Mouse (Mus musculus): ENCODE data around the gene Nkain4.

The Nkain4 gene

DNA sequence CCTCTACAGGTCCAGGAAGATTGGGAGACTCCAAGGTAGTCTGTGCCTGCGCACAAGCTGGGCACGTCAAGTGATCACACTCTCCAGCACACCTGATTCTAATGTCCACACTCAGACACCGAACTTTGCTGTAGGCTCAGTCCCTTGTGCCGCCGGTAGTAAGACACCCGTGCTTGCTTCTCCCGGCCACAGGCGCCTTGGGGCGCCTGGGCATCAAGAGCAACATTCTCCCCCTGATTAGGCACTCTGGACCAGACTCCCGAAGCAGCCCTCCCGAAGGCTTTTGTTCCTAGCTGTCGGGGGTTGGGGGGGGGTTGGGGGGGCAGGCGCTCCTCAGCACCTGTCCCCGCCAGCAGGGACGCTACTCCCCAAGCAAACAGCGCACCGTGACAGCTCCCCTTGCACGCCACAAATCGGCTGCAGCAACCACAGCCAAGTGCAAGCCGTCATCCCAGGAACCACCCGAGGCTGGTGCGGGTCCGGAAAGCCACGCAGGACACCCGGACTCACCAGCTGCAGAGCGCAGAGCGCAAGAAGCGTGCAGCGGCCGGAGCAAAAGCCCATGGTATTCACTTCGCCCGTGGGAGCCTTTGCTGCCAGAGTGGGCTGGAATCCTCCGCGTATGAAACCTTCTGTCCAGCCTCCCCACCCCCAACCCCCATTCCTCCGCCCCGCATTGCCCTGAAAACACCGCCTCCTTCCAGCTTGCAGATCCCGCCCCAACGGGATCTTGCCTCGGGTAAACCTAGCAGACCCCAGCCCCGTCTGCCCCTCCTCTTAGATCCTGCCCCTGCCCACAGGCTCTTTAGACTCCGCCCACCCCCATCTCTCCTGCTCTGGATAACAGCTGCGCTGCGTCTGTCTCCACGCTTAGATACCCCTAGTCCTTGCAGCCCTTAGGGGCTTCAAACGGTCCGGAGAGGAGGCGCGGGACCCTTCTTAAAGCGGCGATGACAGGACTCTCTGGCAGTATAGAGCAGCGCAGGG, at the start of gene Nkain4:
Gene Nkain4, minus strand, starts transcription at position 639 of the 987 bp plus-strand sequence.
- peak; percentile 96 for DNase-seq

DNA sequence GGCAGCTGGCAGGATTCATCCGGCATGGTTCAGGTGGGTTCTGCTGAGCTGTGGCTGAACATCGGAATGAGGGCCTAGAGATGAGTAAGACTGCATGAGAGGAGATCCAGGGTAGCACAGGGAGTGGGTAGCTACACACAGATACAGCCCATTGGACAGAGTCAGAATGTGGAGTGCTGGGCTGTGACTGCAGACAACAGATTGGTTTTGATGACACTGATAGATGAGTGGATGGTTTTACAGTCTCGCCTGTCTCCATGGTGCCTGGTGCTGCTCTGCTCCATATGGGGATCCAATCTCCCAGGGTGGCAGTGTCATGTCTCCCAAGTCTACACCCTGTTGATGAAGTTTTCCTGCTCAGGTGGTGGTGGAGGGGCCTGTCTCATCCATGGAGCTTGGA, 42.4 kb upstream of the Nkain4 start:
- no peak for DNase-seq

DNA sequence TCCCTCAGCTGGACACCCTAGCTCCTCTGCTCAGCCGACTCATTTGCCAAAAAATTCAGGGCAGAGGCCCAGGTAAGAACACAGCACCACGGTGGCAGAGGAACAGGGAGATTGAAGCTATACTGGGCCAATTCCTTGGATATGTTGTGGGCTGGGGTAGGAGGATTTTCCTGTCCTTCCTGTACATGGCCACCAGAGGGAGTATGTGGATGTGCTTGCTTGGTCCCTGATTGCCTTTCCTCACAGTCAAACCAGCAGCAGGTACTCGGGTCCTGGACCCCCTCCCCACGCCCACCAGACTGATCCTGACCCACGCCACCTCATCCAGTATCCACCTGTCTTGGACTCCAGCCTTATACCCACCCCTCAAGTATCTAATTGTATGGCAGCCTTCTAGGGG, 41.9 kb upstream of the Nkain4 start:
- peak; percentile 76 for DNase-seq

DNA sequence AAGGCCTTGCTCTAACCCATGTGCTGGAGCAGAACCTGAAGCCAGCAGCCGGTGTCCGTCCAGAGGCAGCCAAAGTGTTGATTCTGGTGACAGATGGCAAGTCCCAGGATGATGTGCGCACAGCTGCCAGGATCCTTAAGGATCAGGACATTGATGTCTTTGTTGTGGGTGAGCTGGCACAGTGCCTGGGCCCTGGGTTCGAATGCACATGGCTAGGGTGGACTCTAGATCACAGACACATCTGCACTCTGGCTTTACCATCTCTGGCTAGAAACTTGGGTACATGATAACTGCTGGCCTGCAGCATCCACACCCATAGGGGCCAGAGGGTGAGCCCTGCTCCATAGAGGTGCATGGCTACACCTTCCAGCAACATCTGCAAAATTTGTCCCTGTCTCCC, 41.0 kb upstream of the Nkain4 start:
- no peak for DNase-seq

DNA sequence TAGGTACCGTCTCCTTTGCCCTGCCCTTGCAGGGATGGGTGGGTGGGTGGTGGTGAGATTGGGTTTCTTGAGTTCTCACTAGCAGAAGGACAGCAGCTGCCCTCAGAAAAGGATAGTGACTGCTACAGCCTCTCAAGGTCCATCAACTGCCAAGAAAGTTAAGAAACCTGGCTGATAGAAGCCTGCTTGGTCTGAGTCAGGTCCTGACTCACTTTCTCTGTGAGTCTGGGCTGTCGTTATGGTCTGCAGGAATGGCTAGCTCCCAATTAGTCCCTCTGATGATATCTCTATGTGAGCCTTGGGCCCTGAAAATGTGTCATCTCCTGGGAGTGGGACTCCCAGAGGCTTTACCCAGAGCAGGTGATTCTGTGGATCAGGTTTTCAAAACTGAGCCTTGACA, 39.9 kb upstream of the Nkain4 start:
- DNase-seq = no peak

DNA sequence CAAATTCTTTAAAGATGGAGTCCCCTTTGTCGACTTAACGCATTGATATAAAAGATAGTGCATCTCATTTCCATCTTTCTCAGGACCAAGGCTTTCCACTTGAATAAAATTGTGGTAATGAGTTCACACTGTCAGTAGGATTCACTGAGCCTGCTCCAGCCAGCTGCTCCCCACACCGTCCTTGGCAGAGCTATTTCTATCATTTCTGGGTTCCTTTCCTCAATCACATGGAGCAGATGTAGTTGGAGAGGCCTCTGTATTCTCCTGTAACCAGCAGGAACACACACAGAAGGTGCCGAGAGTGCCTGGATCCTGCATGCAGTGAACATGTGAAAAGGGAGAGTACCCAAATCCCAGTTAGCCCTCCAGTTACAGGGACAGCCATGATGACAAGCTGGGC, 35.8 kb upstream of the Nkain4 start:
- no peak for DNase-seq

DNA sequence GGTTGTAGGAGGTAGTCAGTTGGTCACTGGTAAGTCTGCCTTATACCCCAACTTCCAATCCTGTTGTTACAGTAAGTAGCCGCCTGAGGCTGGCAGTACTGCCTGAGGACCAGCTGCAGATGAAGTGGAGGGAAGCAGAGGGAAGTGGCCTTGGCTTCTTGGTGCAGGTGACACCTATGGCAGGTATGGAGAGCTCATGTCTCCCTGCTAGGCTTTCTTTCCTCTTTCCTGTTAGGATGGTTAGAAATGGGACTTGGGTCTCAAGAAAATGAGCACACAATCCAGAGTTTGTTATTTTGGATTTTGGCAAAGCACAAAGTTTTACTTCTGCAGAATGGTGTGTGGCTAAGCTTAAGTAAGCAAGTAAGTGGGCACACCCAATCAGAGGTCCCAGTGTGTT, 34.4 kb upstream of the Nkain4 start:
- no peak for DNase-seq

DNA sequence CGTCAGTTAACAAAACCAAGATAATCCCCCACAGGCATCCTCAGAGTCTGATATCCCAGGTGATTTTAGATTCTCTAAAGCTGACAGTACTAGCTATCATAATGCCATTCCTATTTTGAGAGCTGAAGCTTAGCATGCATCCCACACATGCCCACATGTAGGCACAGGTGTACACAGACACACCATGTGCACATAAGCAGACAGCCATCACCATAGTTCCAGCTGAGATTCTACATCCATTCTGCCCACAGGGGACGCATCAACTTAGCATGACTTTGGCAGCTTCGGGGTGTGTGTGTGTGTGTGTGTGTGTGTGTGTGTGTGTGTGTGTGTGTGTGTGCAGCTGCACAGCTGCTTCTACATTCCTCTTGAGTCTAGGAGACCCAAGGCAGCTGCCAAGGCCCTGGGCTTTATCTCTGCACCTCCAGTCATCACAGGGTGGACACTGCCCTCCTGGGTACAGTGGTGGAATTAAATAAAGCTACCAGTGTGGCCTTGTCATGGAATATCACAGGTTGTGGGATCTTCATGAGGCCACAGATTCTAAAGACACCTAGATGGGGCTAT, 33.9 kb upstream of the Nkain4 start:
- DNase-seq = peak; percentile 32

DNA sequence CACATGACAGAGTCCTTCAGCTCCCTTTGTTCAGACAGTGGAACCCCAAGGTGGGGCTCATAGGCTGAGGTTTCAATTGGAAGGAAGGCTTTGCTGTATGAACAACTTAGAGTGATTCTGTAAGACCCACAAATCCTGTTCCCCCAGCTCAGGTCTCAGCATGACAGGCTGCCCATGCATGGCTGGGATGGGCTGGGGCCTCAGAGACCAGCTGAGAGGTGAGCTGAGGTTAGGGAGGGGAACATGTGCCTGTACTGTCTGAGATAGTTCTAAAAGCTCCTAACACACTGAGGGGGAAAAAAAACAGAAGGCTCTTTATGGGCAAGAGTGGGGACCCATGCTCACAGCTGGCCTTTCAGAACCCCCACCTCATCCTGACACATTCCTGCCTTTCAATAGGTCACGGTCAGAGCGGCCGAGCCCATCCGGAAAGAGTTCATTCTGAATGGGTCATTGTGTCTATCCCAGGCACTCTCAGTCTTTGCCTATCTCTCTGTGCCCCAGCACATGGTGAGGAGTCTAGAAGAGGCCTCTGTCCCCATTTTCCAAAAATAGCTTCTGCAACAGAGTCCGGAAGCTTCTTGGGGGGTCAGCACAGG, 33.0 kb upstream of the Nkain4 start:
- DNase-seq = peak; percentile 67

DNA sequence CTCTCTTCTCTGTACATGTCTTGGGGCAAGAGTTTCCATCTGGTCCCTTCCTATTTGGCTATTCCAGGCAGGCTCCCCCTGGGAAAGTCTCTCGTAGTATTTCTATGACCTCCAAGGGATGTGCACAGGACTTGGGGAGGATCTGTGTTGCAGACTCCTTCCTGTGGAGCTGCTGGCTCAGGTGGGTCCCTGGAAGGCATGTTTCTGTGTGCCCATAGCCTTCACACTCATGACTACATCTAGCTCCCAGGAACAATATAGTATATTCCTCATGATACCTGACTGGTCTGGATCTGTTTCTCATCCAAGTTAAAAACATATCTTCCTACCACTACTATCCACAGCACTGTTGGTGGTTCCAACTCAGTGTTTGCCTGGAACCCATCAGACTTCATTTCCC, 32.5 kb upstream of the Nkain4 start:
- no peak for DNase-seq

DNA sequence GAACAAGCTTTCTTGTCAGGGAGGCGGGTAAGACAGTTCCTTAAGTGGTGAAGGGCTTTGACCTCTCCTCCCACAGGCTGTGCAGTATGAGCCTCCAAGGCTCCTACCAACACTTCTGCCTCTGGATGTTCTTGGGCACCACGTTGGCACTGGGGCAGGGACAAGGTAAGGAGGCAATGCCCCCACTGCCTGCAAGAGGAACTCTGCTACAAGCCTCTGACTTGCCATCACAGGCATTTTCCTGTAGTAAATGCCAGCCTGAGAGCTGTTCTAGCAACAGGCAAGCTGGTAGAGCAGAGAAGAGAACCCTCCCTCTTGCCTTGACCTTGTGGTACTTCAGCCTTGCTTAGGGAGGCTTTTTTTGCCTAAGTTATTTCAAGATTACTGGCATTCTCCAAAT, 31.9 kb upstream of the Nkain4 start, which contains the start of gene Col20a1:
Gene Col20a1, plus strand, starts transcription at position 87 of the 400 bp plus-strand sequence.
- DNase-seq = no peak

DNA sequence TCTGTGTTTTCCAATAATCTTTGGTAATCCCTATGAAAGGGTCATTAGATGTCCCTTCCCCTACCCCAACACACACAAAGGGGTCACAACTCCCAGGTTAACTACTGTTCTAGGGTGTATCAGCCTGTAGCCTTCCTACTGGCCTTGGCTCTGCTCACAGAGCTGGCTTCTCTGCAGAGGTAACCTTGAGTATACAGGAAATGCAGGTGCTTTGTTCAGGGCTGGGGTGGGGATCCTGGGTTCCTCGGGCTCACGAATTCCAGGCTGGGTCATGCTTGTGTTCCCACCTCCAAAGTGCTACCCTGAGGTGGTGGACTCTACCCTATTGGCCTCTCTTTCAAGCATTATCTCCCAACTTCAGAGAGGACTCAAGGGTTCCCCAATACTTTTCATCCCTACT, 31.1 kb upstream of the Nkain4 start:
- DNase-seq = no peak

DNA sequence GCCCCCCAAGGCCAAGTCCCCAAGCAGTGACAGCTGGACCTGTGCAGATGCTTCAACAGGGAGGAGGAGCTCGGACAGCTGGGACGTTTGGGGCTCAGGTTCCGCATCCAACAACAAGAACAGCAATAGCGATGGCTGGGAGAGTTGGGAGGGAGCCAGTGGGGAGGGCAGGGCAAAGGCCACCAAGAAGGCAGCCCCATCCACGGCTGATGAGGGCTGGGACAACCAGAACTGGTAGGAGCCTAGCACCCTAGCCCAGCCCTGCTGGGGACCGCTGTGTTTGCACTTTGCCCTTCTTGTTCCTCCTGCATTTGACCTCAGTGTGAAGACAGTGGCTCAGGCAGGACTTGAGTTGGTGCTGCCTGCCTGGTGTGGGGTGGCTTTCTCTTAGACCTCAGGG, 26.6 kb upstream of the Nkain4 start:
- no peak for DNase-seq

DNA sequence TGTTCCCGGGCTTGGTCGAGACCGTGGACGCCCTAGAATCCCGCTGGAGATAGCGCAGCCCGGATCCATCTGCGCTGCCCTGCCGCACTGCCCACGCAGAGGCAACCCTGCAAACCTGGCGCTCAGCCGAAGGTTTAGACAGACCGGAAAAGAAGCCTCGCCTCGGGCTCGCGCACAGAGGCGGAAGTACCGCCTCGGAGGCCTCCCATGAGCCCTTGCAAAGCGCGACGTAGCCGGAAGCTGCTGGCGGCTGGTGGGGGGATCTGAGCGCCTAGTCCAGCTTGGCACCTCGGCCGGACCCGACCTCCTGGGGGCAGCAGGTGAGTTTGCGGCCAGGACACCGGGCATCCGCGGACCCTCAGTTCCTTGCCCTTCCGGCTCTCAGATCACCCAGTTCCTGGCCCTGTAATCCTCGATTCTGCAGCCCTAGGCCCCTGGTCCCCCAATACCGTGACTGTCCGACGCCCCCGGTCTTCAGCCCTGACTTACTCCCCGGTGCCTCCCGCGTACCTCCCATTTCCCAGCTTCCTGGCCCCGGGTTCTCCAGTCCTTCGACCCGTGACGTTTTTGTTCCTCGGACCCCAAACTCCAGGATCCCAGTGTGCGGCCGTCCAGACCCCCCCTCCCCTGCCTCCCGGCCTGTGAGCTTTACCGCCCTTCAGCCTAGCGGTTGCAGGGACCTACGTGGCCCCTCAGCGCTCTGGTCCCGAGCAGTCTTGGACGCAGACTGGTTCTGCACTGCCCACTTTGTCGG, 12.7 kb upstream of the Nkain4 start, which contains the start of gene Arfgap1:
Gene Arfgap1, plus strand, starts transcription at position 216 of the 754 bp plus-strand sequence.
- DNase-seq = peak; percentile 94

DNA sequence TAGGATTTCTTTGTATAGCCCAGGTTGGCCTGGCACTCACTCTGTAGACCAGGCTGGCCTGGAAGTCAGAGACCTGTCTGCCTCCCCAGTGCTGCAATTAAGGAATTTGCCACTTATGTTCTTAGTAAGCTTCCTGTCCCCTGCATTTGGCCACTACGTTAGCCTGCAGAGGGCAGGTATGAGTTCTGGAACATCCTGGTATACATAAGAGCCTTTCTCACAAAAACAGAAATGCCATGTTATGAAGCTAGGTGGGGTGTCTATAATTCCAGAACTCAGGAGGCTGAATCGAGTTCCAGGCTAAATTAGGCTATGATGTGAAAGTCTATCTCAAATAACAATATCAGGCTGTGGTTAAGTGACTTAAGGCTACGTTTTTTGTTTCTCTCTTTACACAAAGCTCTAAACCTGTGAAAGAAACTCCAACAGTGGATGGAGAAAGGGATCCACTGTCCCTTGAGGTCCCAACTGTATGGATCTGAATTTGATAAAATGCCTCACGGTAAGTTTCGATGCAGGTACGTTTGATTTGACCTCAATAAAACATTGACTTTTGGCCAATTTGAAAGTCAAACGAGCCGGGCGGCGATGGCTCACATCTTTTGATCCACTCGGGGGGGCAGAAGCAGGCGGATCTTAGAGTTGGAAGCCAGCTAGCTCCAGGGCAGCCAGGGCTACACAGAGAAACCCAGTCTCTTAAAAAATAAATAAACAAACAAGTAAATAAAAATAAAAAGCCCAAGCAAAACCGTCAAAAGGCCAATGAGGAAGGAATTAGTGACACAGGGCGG, 11.8 kb upstream of the Nkain4 start:
- peak; percentile 26 for DNase-seq

DNA sequence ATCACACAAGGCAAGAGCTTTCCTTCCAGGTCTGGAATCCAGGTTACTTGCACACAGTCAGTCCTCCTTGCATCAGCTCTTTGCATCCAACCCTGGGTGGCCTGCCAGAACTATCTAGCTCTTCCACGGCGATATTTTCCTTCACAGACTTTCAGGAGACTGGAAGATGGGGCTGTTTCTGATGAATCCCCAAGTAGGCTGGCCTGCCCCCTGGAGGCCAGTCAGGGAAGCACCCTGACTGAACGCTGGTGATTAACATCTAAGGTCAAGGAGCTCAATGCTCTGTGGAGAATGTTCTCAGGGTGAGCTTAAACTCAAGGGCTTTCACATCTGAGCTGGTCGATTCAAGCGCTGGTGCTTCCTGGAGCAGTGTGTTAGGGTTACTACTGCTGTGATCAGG, 9.5 kb upstream of the Nkain4 start:
- peak; percentile 85 for DNase-seq

DNA sequence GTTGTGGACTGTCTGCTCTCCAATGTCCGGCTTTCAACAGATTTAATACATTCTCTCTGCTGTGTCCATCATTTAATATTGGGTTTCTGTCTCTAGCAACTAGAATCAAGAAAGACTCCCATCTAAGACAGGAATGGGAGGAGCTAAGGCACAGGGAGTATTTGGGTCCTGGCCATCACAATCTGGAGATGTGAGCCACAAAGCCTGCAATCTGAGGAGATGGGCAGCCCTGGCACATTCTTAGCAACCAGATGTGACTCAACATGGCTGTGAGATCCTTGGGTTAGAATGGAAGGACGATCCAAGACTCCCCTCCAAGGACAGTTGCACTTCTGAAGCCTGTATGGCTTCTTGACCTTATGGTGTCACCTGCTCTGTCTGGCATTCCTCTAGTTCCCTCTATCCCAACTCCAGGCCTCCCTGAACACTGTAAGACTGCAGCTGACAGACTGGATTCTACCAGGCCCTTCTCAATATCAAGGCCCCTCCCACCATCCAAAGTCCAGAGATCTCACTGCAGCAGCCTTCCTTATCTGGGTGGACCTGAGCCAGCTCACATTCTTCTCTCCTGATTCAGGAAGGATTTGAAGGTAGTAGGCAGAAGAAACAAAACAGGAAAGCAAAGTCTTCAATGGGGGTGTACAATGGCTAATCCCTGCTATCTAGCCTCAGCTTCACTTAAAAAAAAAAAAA, 8.3 kb upstream of the Nkain4 start:
- no peak for DNase-seq

DNA sequence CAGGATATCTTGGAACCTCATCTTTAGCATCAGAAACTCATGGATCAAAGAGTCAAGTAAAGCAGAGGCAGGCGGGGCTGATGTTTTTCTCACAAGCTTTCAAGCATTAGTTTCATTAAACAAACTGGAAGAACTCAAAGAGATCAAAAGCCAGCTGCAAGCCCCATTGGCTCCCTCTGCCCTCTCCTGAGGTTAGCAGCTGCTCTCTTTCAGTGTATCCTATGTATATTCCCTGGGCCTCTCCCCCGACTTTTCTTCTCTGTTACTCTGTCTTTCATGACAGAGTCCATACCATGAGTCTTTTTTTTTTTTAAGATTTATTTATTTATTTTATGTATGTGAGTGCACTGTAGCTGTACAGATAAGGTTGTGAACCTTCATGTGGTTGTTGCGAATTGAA, 5.7 kb upstream of the Nkain4 start:
- DNase-seq = no peak

DNA sequence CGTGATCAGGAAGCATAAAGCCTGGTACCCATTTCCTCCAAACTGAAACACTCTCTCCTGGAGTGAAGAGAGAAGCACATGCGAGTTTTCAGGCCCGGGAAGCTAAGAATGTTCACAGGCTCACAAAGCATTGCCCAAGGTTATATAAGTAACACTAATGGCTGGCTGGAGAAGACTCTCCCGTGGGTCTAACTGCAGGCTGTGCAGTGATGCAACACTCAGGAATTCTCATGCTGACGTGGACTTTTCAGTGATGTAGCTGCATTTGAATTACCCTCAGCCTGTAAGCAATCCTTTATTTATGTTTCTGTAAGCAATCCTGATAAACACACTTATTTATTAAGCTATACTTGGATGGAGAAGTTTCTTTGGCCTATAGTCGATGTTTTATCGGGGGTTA, 5.1 kb upstream of the Nkain4 start:
- DNase-seq = no peak

DNA sequence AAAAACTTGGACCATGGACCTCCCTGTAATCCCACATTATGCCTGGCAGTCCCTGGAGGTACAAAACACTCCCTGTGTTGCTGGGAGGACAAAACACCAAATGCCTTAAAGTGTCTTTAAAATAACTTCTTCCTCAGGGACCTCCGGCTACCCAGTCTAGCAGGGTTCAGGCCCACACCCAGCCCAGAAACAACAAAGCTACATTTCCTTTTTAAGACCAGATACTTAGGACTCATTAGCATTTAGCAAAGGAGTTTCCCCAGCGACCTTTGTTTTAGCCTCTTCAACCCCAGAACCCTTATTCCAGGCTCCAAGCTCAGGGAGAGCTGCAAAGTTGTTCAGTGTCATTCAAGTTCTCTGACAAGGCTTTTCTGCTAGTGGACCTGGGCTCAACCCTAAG, 861 bp downstream of the Nkain4 start:
- DNase-seq = no peak

DNA sequence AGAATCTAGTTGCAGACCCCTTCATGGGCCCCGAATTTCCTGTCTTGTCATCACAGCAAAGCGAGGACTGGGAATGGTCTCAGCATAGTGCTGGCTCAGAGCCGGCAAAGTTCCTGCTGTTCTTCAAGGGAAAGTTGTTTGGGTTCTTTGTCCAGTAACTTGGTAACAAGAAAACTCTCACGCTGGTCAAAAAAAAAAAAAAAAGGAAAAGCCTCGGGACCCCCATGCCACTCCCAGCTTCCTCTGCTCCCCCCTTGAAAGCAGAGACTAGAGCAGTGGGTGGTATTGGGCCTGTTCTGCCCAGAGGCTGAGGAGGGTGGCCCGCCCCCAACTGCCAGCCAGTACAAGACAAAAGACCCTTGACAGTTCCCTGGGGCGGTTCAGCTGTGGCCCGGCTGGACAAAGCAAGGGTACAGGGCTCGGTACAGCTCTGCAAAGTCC, 1.7 kb downstream of the Nkain4 start:
- peak; percentile 89 for DNase-seq

DNA sequence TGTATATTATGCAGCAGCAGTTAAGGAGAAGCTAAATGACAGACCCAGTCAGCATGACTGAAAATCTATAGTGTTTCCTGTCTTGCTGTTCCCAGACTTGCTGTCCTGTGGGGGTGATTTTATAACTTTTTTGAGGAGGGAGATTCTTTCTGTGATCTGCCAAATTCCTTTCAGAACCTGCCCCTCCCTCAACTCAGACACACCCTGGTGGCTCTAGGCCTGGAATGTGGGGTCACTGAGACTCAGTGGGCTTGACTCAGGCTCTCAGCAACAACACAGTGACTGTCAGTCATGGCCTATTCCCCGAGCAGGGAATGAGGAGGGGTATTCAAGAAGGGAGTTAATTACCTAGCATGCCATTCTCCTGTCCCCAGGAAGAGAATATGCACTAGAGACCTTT, 4.6 kb downstream of the Nkain4 start:
- no peak for DNase-seq

Data from retina, postnatal 1 day (tissue).